Mouse (Mus musculus) lung, postnatal 0 days (tissue): ENCODE results near the gene Gm17364.

Experiments used
- CTCF ChIP-seq: IDR thresholded peaks from 2 replicates; pipeline ENCODE4 v1.5.1; 2016; ENCODE audit warnings: antibody characterized with exemption, mild to moderate bottlenecking
- EP300 ChIP-seq: IDR thresholded peaks from 2 replicates; pipeline ENCODE4 v1.6.1; 2016; ENCODE audit warnings: antibody characterized with exemption, mild to moderate bottlenecking, control low read depth

DNA sequence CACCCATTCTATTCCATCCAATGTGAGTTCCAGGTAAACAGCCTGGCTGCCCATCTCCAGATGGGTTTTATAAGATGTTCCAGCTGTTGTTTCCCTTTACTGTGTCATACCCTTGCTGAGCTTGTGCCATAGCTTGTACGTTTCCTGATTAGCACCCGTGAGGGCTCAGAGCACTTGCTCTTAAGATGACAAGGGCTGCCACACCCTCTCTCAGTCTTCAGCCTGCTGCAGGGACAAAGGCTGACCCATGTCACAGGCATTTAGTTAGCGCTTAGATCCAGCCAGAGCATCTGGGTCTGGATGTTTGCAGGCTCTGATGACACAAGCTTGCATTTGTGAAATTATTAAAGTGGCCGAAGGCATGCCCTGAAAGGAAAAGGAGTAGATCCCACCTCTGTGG lies 26.3 kb upstream of the Gm17364 start:
- TF ChIP-seq CTCF = no peak
- TF ChIP-seq EP300 = no peak
